Mouse (Mus musculus): ENCODE measurements at regions not wholly inside any gene's neighbourhood (a gene's known extent, or its start where the extent isn't known, plus 50 kb on each side); places are given as distances from the start of the nearest gene placed in this dataset.

GRCm38 (mm10) chr15:93852126-93852525, 256.4 kb upstream of the Prickle1 start:
- TF ChIP-seq POLR2A (IDR thresholded peaks at IDR 0.05; ENCODE audit: borderline replicate concordance, extremely low read depth, low read depth, low read length) (no peak), CTCF (IDR thresholded peaks at IDR 0.05; ENCODE audit: insufficient read depth, low read length) (no peak)

Data from lung, adult 2 months (tissue).